In genomic region chr19:30107221-30107845, GRCm38 (mm10) we compare ENCODE assay signal across 12 mouse cellular contexts.
DNase-seq lines count a peak whose midpoint lies in the region; ATAC-seq and TF ChIP-seq lines count a peak whose summit lies in the region.
"Had no signal": no experiment of that assay in that cellular context is flagged by ENCODE, and none has a peak within 500 bp of the region (broad histone marks: within the 10 kb centered on the region; RNA-seq: fewer than 3 reads in every experiment).

No protein-coding gene starts in this region.

- no peaks in the 10 kb centered on the region for H3K27me3 ChIP-seq in liver, embryonic 15.5 days
- no peaks in the 10 kb centered on the region for H3K27me3 ChIP-seq in liver, embryonic 12.5 days (replicated peaks)
- no peaks in the 10 kb centered on the region for H3K27me3 ChIP-seq in hindbrain, embryonic 13.5 days
- H3K27me3 ChIP-seq in midbrain, postnatal 0 days (ENCODE audit: insufficient read depth, low read length), result no peaks in the 10 kb centered on the region
- H3K27me3 ChIP-seq in heart, embryonic 10.5 days (ENCODE audit: insufficient read depth, poor library complexity, severe bottlenecking), result no peaks in the 10 kb centered on the region
- H3K27me3 ChIP-seq: embryonic facial prominence, embryonic 13.5 days had no signal

- DNase-seq in midbrain, postnatal 0 days (ENCODE audit: low spot score), result no peak
- no peak for DNase-seq in heart, postnatal 25 days (ENCODE audit: low spot score)
- DNase-seq in heart, embryonic 10.5 days (ENCODE audit: low spot score), result no peak
- no peak for DNase-seq in kidney, adult 8-10 months
- DNase-seq: kidney, postnatal 25 days; thymus, postnatal 14 days had no signal

- H3K4me2 ChIP-seq in liver, embryonic 15.5 days, result no peak overlapping the region; the same call in 1 of the 2 replicates
- no peak overlapping the region for H3K4me2 ChIP-seq in liver, embryonic 12.5 days
- no peak overlapping the region for H3K4me2 ChIP-seq in hindbrain, embryonic 13.5 days
- H3K4me2 ChIP-seq in midbrain, postnatal 0 days (ENCODE audit: low read depth, low read length, poor library complexity, severe bottlenecking), result no peak overlapping the region
- H3K4me2 ChIP-seq: embryonic facial prominence, embryonic 13.5 days had no signal

- peak; percentile 40; the same call in 1 of the 2 replicates for ATAC-seq in liver, embryonic 15.5 days (ENCODE audit: insufficient read depth)
- no peak for ATAC-seq in liver, embryonic 12.5 days
- ATAC-seq in hindbrain, embryonic 13.5 days (ENCODE audit: low FRiP score), result no peak
- no peak for ATAC-seq in midbrain, postnatal 0 days (ENCODE audit: low FRiP score)

- TF ChIP-seq CTCF in bone marrow macrophage, adult 2 months (IDR thresholded peaks at IDR 0.05; ENCODE audit: low read depth, low read length), result no peak
- TF ChIP-seq CTCF in midbrain, postnatal 0 days (IDR thresholded peaks at IDR 0.05), result no peak

- H3K9me3 ChIP-seq in liver, embryonic 15.5 days (replicated peaks), result no peaks in the 10 kb centered on the region
- H3K9me3 ChIP-seq in liver, embryonic 12.5 days (replicated peaks), result no peaks in the 10 kb centered on the region
- H3K9me3 ChIP-seq in hindbrain, embryonic 13.5 days, result no peaks in the 10 kb centered on the region
- no peaks in the 10 kb centered on the region for H3K9me3 ChIP-seq in midbrain, postnatal 0 days (ENCODE audit: low read length)
- H3K9me3 ChIP-seq in heart, embryonic 10.5 days, result no peaks in the 10 kb centered on the region
- H3K9me3 ChIP-seq: embryonic facial prominence, embryonic 13.5 days; limb, embryonic 10.5 days had no signal

- intact Hi-C loops in heart, postnatal 25 days (cut with DNase I), result no loop called here

- no peak overlapping the region for H3K9ac ChIP-seq in liver, embryonic 15.5 days
- H3K9ac ChIP-seq in liver, embryonic 12.5 days, result no peak overlapping the region
- H3K9ac ChIP-seq in hindbrain, embryonic 13.5 days, result no peak overlapping the region
- H3K9ac ChIP-seq in midbrain, postnatal 0 days (replicated peaks; ENCODE audit: low read length, poor library complexity, severe bottlenecking), result no peak overlapping the region
- H3K9ac ChIP-seq: embryonic facial prominence, embryonic 13.5 days had no signal

- H3K27ac ChIP-seq in liver, embryonic 15.5 days (replicated peaks), result no peak overlapping the region
- no peak overlapping the region for H3K27ac ChIP-seq in liver, embryonic 12.5 days
- peak overlapping the region; percentile 27 for H3K27ac ChIP-seq in bone marrow macrophage, adult 2 months (ENCODE audit: insufficient read depth, low read depth, low read length)
- H3K27ac ChIP-seq in hindbrain, embryonic 13.5 days, result peak overlapping the region; percentile 45
- H3K27ac ChIP-seq in midbrain, postnatal 0 days (ENCODE audit: low read depth, low read length), result peak overlapping the region; percentile 32; the same call in 1 of the 2 replicates
- H3K27ac ChIP-seq in heart, embryonic 10.5 days, result no peak overlapping the region
- H3K27ac ChIP-seq: embryonic facial prominence, embryonic 13.5 days; limb, embryonic 10.5 days had no signal

- H3K36me3 ChIP-seq in liver, embryonic 15.5 days (replicated peaks), result 0 out of 2 replicates have a peak, but pooled peaks cover 3% of the 10 kb centered on the region
- H3K36me3 ChIP-seq in liver, embryonic 12.5 days, result peaks cover 9% of the 10 kb centered on the region
- H3K36me3 ChIP-seq in hindbrain, embryonic 13.5 days, result peaks cover 2% of the 10 kb centered on the region; the same call in 1 of the 2 replicates
- H3K36me3 ChIP-seq in midbrain, postnatal 0 days (ENCODE audit: insufficient read depth, low read length), result no peaks in the 10 kb centered on the region
- H3K36me3 ChIP-seq in heart, embryonic 10.5 days, result peaks cover 3% of the 10 kb centered on the region; the same call in 1 of the 2 replicates
- H3K36me3 ChIP-seq: embryonic facial prominence, embryonic 13.5 days had no signal

- TF ChIP-seq POLR2A in bone marrow macrophage, adult 2 months (IDR thresholded peaks at IDR 0.05; ENCODE audit: borderline replicate concordance, low read depth, low read length), result no peak

- H3K4me1 ChIP-seq in liver, embryonic 15.5 days (replicated peaks), result 0 out of 2 replicates have a peak, but pooled peaks cover 5% of the 10 kb centered on the region
- 0 out of 2 replicates have a peak, but pooled peaks cover 4% of the 10 kb centered on the region for H3K4me1 ChIP-seq in liver, embryonic 12.5 days
- H3K4me1 ChIP-seq in bone marrow macrophage, adult 2 months (ENCODE audit: control insufficient read depth, insufficient read depth, low read length), result peaks cover 13% of the 10 kb centered on the region
- peaks cover 25% of the 10 kb centered on the region for H3K4me1 ChIP-seq in hindbrain, embryonic 13.5 days (replicated peaks)
- no peaks in the 10 kb centered on the region; the same call in 1 of the 2 replicates for H3K4me1 ChIP-seq in midbrain, postnatal 0 days (ENCODE audit: insufficient read depth, low read length)
- H3K4me1 ChIP-seq in heart, embryonic 10.5 days, result no peaks in the 10 kb centered on the region

- no peak overlapping the region for H3K4me3 ChIP-seq in liver, embryonic 15.5 days (replicated peaks)
- H3K4me3 ChIP-seq in liver, embryonic 12.5 days, result no peak overlapping the region
- peak overlapping the region; percentile 39 for H3K4me3 ChIP-seq in bone marrow macrophage, adult 2 months (ENCODE audit: insufficient read depth, low read length)
- no peak overlapping the region for H3K4me3 ChIP-seq in hindbrain, embryonic 13.5 days
- no peak overlapping the region for H3K4me3 ChIP-seq in midbrain, postnatal 0 days (ENCODE audit: low read depth, low read length)
- no peak overlapping the region for H3K4me3 ChIP-seq in heart, embryonic 10.5 days
- H3K4me3 ChIP-seq: embryonic facial prominence, embryonic 13.5 days; limb, embryonic 10.5 days had no signal

- WGBS in liver, embryonic 15.5 days (ENCODE audit: insufficient replicate concordance), result 60% methylated on average over 10 of the region's 10 CpGs
- 67% methylated on average over 10 of the region's 10 CpGs for WGBS in liver, embryonic 12.5 days (ENCODE audit: insufficient replicate concordance)
- WGBS in hindbrain, embryonic 13.5 days, result 47% methylated on average over 10 of the region's 10 CpGs
- 31% methylated on average over 10 of the region's 10 CpGs for WGBS in midbrain, postnatal 0 days
- WGBS in heart, embryonic 10.5 days, result 86% methylated on average over 10 of the region's 10 CpGs

Comparison
In these comparisons a context has a peak if more than half of its experiments do, and no peak if none do; other contexts are left out.
1. H3K27ac ChIP-seq: peak in bone marrow macrophage, adult 2 months (single experiment), hindbrain, embryonic 13.5 days (single experiment) and midbrain, postnatal 0 days (single experiment); none in liver, embryonic 15.5 days (single experiment), liver, embryonic 12.5 days (single experiment) and heart, embryonic 10.5 days (single experiment).